Mouse (Mus musculus) lung, postnatal 0 days (tissue): ENCODE results near the gene Acvr1c.

Source experiments
- CTCF ChIP-seq: IDR thresholded peaks from 2 replicates; pipeline ENCODE4 v1.5.1; 2016; ENCODE audit warnings: antibody characterized with exemption, mild to moderate bottlenecking
- EP300 ChIP-seq: IDR thresholded peaks from 2 replicates; pipeline ENCODE4 v1.6.1; 2016; ENCODE audit warnings: antibody characterized with exemption, mild to moderate bottlenecking, control low read depth

DNA sequence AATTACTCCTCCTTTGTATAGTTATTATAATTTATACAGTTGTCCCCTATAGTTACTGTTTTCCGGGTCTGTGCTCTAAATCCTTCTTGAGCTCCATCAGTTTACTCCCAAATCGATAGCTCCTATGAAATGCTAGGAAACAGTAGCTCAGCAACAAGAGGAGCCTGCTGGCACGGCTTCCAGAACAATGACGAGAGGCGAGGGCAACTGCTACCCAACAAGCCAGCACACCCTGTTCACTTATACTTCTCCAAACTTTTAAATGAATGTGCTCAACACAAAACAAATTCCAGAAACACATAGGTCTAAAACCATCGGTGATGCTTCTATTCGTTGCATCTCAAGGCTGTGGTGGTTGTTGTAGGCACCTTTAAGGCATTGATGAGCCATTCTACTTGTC is 41.5 kb downstream of the Acvr1c start:
- TF ChIP-seq CTCF: no peak
- TF ChIP-seq EP300: no peak
